Mouse (Mus musculus) ES-Bruce4 (cell line): Measurements from ENCODE around the gene Fcmr.

Experiments
- CTCF ChIP-seq: IDR thresholded peaks from one replicate; pipeline ENCODE4 v1.8.1; 2011; ENCODE audit warnings: low read depth, low read length
- EP300 ChIP-seq: IDR thresholded peaks from 2 replicates; pipeline ENCODE4 v1.6.1; 2011; ENCODE audit warnings: low read depth, low read length; ENCODE audit not compliant: insufficient read depth
- POLR2A ChIP-seq: IDR thresholded peaks from one replicate; pipeline ENCODE4 v1.8.1; 2011; ENCODE audit warnings: low read length; ENCODE audit not compliant: insufficient read depth

GRCm38 (mm10) chr1:130875910-130876309, 10.4 kb downstream of the Fcmr start:
- TF ChIP-seq CTCF, result no peak
- no peak for TF ChIP-seq POLR2A
- no peak for TF ChIP-seq EP300
